ENCODE assay signal across 12 mouse cellular contexts in genomic region chr2:105298888-105299287, GRCm38 (mm10).
DNase-seq lines count a peak whose midpoint lies in the region; ATAC-seq and TF ChIP-seq lines count a peak whose summit lies in the region.
"Had no signal": no experiment of that assay in that cellular context is flagged by ENCODE, and none has a peak within 500 bp of the region (broad histone marks: within the 10 kb centered on the region; RNA-seq: fewer than 3 reads in every experiment).

No protein-coding gene starts in this region.

- no peak overlapping the region for H3K27ac ChIP-seq in kidney, adult 2 months (ENCODE audit: insufficient read depth, low read depth, low read length)
- H3K27ac ChIP-seq in kidney, embryonic 15.5 days = no peak overlapping the region
- no peak overlapping the region for H3K27ac ChIP-seq in embryonic fibroblast, embryonic 13.5 days (ENCODE audit: insufficient read depth, low read length)
- H3K27ac ChIP-seq in midbrain, embryonic 11.5 days (ENCODE audit: low read depth, low read length) = no peak overlapping the region
- H3K27ac ChIP-seq: lung, embryonic 15.5 days had no signal

- H3K9me3 ChIP-seq in kidney, embryonic 15.5 days (replicated peaks) = 0 out of 2 replicates have a peak, but pooled peaks cover 2% of the 10 kb centered on the region
- no peaks in the 10 kb centered on the region for H3K9me3 ChIP-seq in midbrain, embryonic 11.5 days (ENCODE audit: control insufficient read depth, low read length)
- H3K9me3 ChIP-seq: lung, embryonic 15.5 days had no signal

- TF ChIP-seq CTCF in kidney, adult 2 months (conservative IDR thresholded peaks at IDR 0.05; ENCODE audit: insufficient read depth, insufficient read length, low read depth, low read length) = peak; percentile 44
- 0 out of 2 replicates have a peak, but pooled peaks have one; percentile 4 for TF ChIP-seq CTCF in embryonic fibroblast, embryonic 13.5 days (IDR thresholded peaks at IDR 0.05; ENCODE audit: borderline replicate concordance, insufficient read depth, low read length)

- TF ChIP-seq POLR2A in kidney, adult 2 months (IDR thresholded peaks at IDR 0.05; ENCODE audit: low read depth, low read length) = no peak
- TF ChIP-seq POLR2A in embryonic fibroblast, embryonic 13.5 days (IDR thresholded peaks at IDR 0.05; ENCODE audit: low read depth, low read length) = no peak

- no peaks in the 10 kb centered on the region for H3K4me1 ChIP-seq in kidney, adult 2 months (ENCODE audit: control insufficient read depth, insufficient read depth, low read length)
- H3K4me1 ChIP-seq in kidney, embryonic 15.5 days = no peaks in the 10 kb centered on the region
- no peaks in the 10 kb centered on the region for H3K4me1 ChIP-seq in embryonic fibroblast, embryonic 13.5 days (ENCODE audit: control insufficient read depth, insufficient read depth, low read length)
- H3K4me1 ChIP-seq in midbrain, embryonic 11.5 days (ENCODE audit: control insufficient read depth, insufficient read depth, low read length) = no peaks in the 10 kb centered on the region

- H3K4me2 ChIP-seq in kidney, embryonic 15.5 days = no peak overlapping the region
- no peak overlapping the region for H3K4me2 ChIP-seq in midbrain, embryonic 11.5 days
- H3K4me2 ChIP-seq: lung, embryonic 15.5 days had no signal

- no peak overlapping the region for H3K9ac ChIP-seq in kidney, embryonic 15.5 days
- H3K9ac ChIP-seq in midbrain, embryonic 11.5 days (ENCODE audit: low read length) = no peak overlapping the region
- H3K9ac ChIP-seq: lung, embryonic 15.5 days had no signal

- no peak overlapping the region for H3K4me3 ChIP-seq in kidney, adult 2 months (ENCODE audit: insufficient read depth, low read depth, low read length)
- no peak overlapping the region for H3K4me3 ChIP-seq in kidney, embryonic 15.5 days (replicated peaks)
- H3K4me3 ChIP-seq in embryonic fibroblast, embryonic 13.5 days (ENCODE audit: insufficient read depth, low read length) = no peak overlapping the region
- H3K4me3 ChIP-seq in midbrain, embryonic 11.5 days (ENCODE audit: low read depth, low read length) = no peak overlapping the region
- H3K4me3 ChIP-seq: lung, embryonic 15.5 days had no signal

- ATAC-seq in kidney, embryonic 15.5 days (replicated peaks; ENCODE audit: low FRiP score) = no peak
- no peak for ATAC-seq in midbrain, embryonic 11.5 days (ENCODE audit: low FRiP score)

- no peak for DNase-seq in kidney, adult 2 months
- peak; percentile 8 for DNase-seq in thymus, postnatal 25 days
- DNase-seq in thymus, postnatal 0 days (ENCODE audit: low spot score) = no peak
- DNase-seq in midbrain, embryonic 11.5 days (ENCODE audit: low spot score, missing footprints) = no peak
- no peak for DNase-seq in frontal cortex, postnatal 10 days (ENCODE audit: low spot score in 2 of 2)
- DNase-seq in layer of hippocampus, postnatal 14 days (ENCODE audit: low spot score in 2 of 2) = no peak
- DNase-seq: gastrocnemius, postnatal 36 days; heart, postnatal 4 days; spleen, adult 18-20 months had no signal

- H3K36me3 ChIP-seq in kidney, adult 2 months (ENCODE audit: control insufficient read depth, insufficient read depth, low read length) = no peaks in the 10 kb centered on the region; the same call in 1 of the 2 replicates
- no peaks in the 10 kb centered on the region for H3K36me3 ChIP-seq in kidney, embryonic 15.5 days
- H3K36me3 ChIP-seq in midbrain, embryonic 11.5 days (ENCODE audit: control insufficient read depth, insufficient read depth, low read length) = no peaks in the 10 kb centered on the region
- H3K36me3 ChIP-seq: lung, embryonic 15.5 days had no signal

- H3K27me3 ChIP-seq in kidney, adult 2 months (replicated peaks; ENCODE audit: control insufficient read depth, insufficient read depth, low read length) = no peaks in the 10 kb centered on the region
- no peaks in the 10 kb centered on the region for H3K27me3 ChIP-seq in kidney, embryonic 15.5 days
- no peaks in the 10 kb centered on the region for H3K27me3 ChIP-seq in midbrain, embryonic 11.5 days (ENCODE audit: control insufficient read depth, insufficient read depth, low read length)
- H3K27me3 ChIP-seq: lung, embryonic 15.5 days had no signal

- 91% methylated on average over 1 of the region's 1 CpGs for WGBS in kidney, adult 2 months
- WGBS in kidney, embryonic 15.5 days = 96% methylated on average over 1 of the region's 1 CpGs
- 97% methylated on average over 1 of the region's 1 CpGs for WGBS in midbrain, embryonic 11.5 days
